Mouse (Mus musculus) bone marrow macrophage, adult 2 months (primary cell): ENCODE measurements at regions not wholly inside any gene's neighbourhood (a gene's known extent, or its start where the extent isn't known, plus 50 kb on each side); places are given as distances from the start of the nearest gene placed in this dataset.

Experiments
- CTCF ChIP-seq: IDR thresholded peaks from 2 replicates; pipeline ENCODE4 v1.5.1; 2012; ENCODE audit warnings: low read depth, mild to moderate bottlenecking, low read length, moderate library complexity
- POLR2A ChIP-seq: IDR thresholded peaks from 2 replicates; pipeline ENCODE4 v1.6.1; 2012; ENCODE audit warnings: mild to moderate bottlenecking, low read depth, low read length, borderline replicate concordance

DNA sequence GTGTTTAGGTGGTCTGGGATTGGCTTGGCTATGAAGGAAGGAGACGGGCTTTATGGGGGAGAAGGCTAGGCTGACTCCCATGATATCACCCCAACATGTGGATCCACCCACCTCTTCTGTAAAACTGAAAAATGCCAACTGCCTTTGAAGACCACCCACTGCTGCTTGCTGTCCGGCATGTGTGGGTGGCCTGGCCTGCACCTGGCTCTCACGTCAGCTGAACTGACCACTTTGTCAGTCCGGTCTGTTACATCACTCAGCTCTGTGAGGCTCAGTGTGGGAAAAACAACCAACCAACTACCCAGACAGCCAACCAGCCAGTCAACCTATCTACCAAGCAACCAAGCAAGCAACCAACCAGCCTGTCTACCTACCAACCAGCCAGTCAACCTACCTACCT is 305.5 kb downstream of the Tbc1d1 start:
- TF ChIP-seq POLR2A (no peak), CTCF (no peak)
